Mouse (Mus musculus) small intestine, adult 2 months (tissue): ENCODE data around the gene Nedd9.

Source experiments
- CTCF ChIP-seq: fragments of 200-500 bp; IDR thresholded peaks from 2 replicates; pipeline ENCODE4 v1.5.1; 2012; ENCODE audit warnings: low read depth, mild to moderate bottlenecking, control low read depth, inconsistent platforms, low read length, moderate library complexity, mixed read lengths; ENCODE audit not compliant: insufficient replicate concordance, insufficient read length; ENCODE audit errors: extremely low read depth
- POLR2A ChIP-seq: fragments of 200-500 bp; IDR thresholded peaks from 2 replicates; pipeline ENCODE4 v1.6.1; 2012; ENCODE audit warnings: low read depth, mild to moderate bottlenecking, control low read depth, inconsistent platforms, low read length, moderate library complexity

- TF ChIP-seq POLR2A (no peak), CTCF (no peak)
Observed at GRCm38 (mm10) chr13:41524208-41524607, 37.0 kb upstream of the Nedd9 start.
